Mouse (Mus musculus) v-Abl transformed pro-B cells (cell line): ENCODE data around the gene Gnb5.

ENCODE experiments used
- in situ Hi-C, 2 experiments: fragments of 400-800 bp; cut with MboI; formaldehyde crosslinking; loops; one replicate each; pipeline ENCODE4 v1.15.1; 2025; ENCODE audit not compliant: unreplicated experiment in 2 of 2

The Gnb5 gene

GRCm38 (mm10) chr9:75348641-75349040 lies 42.6 kb downstream of the Gnb5 start:
- in situ Hi-C loops: no loop called here

- in situ Hi-C loops: no loop called here
Observed at GRCm38 (mm10) chr9:75353094-75353493, 47.0 kb downstream of the Gnb5 start.

GRCm38 (mm10) chr9:75355783-75356182 lies 49.7 kb downstream of the Gnb5 start:
- in situ Hi-C loops: loop anchor here in 1 of 2 experiments (5.0 kb wide), 1 partner anchor 87 kb away; the partner anchor contains the start of gene Leo1

- in situ Hi-C loops: loop anchor here in 1 of 2 experiments (5.0 kb wide), 1 partner anchor 85 kb away; the partner anchor contains the start of gene Leo1
Observed at GRCm38 (mm10) chr9:75357087-75357654, 51.1 kb downstream of the Gnb5 start.

GRCm38 (mm10) chr9:75361699-75362098 lies 55.6 kb downstream of the Gnb5 start:
- in situ Hi-C loops: loop anchor here in 1 of 2 experiments (10.0 kb wide), 1 partner anchor 153 kb away; no protein-coding TSS in a partner anchor

- in situ Hi-C loops: loop anchor here in 1 of 2 experiments (10.0 kb wide), 1 partner anchor 153 kb away; no protein-coding TSS in a partner anchor
Observed at GRCm38 (mm10) chr9:75362201-75362600, 56.1 kb downstream of the Gnb5 start.

- in situ Hi-C loops: loop anchor here in 1 of 2 experiments (10.0 kb wide), 1 partner anchor 152 kb away; no protein-coding TSS in a partner anchor
Observed at GRCm38 (mm10) chr9:75363001-75363400, 56.9 kb downstream of the Gnb5 start.

- in situ Hi-C loops: loop anchor here in 1 of 2 experiments (10.0 kb wide), 1 partner anchor 151 kb away; no protein-coding TSS in a partner anchor
Observed at GRCm38 (mm10) chr9:75363702-75364101, 57.6 kb downstream of the Gnb5 start.

- in situ Hi-C loops: loop anchor here in 1 of 2 experiments (10.0 kb wide), 1 partner anchor 150 kb away; no protein-coding TSS in a partner anchor
Observed at GRCm38 (mm10) chr9:75365195-75365594, 59.1 kb downstream of the Gnb5 start.

GRCm38 (mm10) chr9:75366191-75366590 lies 60.1 kb downstream of the Gnb5 start:
- in situ Hi-C loops: loop anchor here in 1 of 2 experiments (10.0 kb wide), 1 partner anchor 149 kb away; no protein-coding TSS in a partner anchor

- in situ Hi-C loops: loop anchor here in 1 of 2 experiments (10.0 kb wide), 1 partner anchor 146 kb away; no protein-coding TSS in a partner anchor
Observed at GRCm38 (mm10) chr9:75368779-75369178, 62.7 kb downstream of the Gnb5 start.

GRCm38 (mm10) chr9:75375606-75376005 lies 69.5 kb downstream of the Gnb5 start:
- in situ Hi-C loops: loop anchor here in 1 of 2 experiments (5.0 kb wide), 1 partner anchor 57 kb away; no protein-coding TSS in a partner anchor

- in situ Hi-C loops: loop anchor here in 1 of 2 experiments (5.0 kb wide), 1 partner anchor 56 kb away; no protein-coding TSS in a partner anchor
Observed at GRCm38 (mm10) chr9:75376428-75376827, 70.3 kb downstream of the Gnb5 start.

GRCm38 (mm10) chr9:75378774-75379173 lies 72.7 kb downstream of the Gnb5 start:
- in situ Hi-C loops: loop anchor here in 1 of 2 experiments (5.0 kb wide), 1 partner anchor 54 kb away; no protein-coding TSS in a partner anchor

GRCm38 (mm10) chr9:75382825-75383224 lies 76.7 kb downstream of the Gnb5 start:
- in situ Hi-C loops: no loop called here

- in situ Hi-C loops: no loop called here
Observed at GRCm38 (mm10) chr9:75383785-75384184, 77.7 kb downstream of the Gnb5 start.

- in situ Hi-C loops: no loop called here
Observed at GRCm38 (mm10) chr9:75384337-75384962, 78.4 kb downstream of the Gnb5 start.

- in situ Hi-C loops: no loop called here
Observed at GRCm38 (mm10) chr9:75385218-75385974, 79.3 kb downstream of the Gnb5 start.

GRCm38 (mm10) chr9:75393251-75393650 lies 87.2 kb downstream of the Gnb5 start:
- in situ Hi-C loops: no loop called here
